Mouse (Mus musculus): ENCODE measurements at regions not wholly inside any gene's neighbourhood (a gene's known extent, or its start where the extent isn't known, plus 50 kb on each side); places are given as distances from the start of the nearest gene placed in this dataset.

DNA sequence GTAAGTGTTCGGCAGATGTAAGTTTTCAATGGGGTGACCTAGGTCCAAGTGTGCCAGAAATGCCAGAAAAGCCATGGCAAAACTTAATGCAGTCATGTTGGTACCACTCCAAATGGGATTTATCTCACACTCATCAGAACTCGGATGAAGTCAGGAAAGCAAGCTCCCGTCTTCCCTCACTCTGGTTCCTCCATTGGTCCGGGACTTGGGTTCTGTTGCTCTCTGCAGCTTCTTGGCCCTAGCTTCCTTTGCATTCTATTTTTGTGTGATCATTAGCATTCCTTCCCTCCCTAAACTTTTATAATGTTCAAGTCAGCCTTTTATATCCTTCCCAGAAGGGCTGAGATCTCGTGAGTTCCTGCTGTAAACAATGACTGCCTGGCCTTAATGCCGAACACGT, 85.9 kb upstream of the Twist2 start:
- H3K36me3 ChIP-seq (replicated peaks in 1 of 2; ENCODE audit: control insufficient read depth in 1 of 2, insufficient read depth in 1 of 2, low read length in 1 of 2) = no peaks in the 10 kb centered on the region
- no peak overlapping the region for H3K4me2 ChIP-seq (ENCODE audit: insufficient read depth, low read depth, poor library complexity, severe bottlenecking)
- DNase-seq (ENCODE audit: extremely low read depth) = no peak
- peaks cover 55% of the 10 kb centered on the region for H3K27me3 ChIP-seq (replicated peaks)
- H3K9me3 ChIP-seq (replicated peaks; ENCODE audit: low read length) = no peaks in the 10 kb centered on the region
- no peaks in the 10 kb centered on the region for H3K4me1 ChIP-seq (ENCODE audit: control insufficient read depth in 1 of 2, insufficient read depth in 2 of 2)
- in situ Hi-C loops (cut with MboI; ENCODE audit: low pct_ligation_motif_present, low pct_unique_long_range_greater_than_20kb, low sequenced_read_pairs) (no loop called here), dilution Hi-C loops (cut with MboI; ENCODE audit: extremely low pct_ligation_motif_present, extremely low pct_unique_long_range_greater_than_20kb, low sequenced_read_pairs) (no loop called here)
- no peak for TF ChIP-seq POLR2AphosphoS2 (IDR thresholded peaks at IDR 0.05; ENCODE audit: low read depth, low read length)
- no peak for TF ChIP-seq MAFK (IDR thresholded peaks at IDR 0.05; ENCODE audit: insufficient replicate concordance, low read length)
- TF ChIP-seq BHLHE40 (IDR thresholded peaks at IDR 0.05; ENCODE audit: low read depth, low read length) = no peak
- TF ChIP-seq JUN (IDR thresholded peaks at IDR 0.05; ENCODE audit: insufficient read depth, low read depth, low read length) = no peak
- TF ChIP-seq HCFC1 (IDR thresholded peaks at IDR 0.05; ENCODE audit: low read depth, low read length) = no peak
- TF ChIP-seq UBTF (IDR thresholded peaks at IDR 0.05; ENCODE audit: low read depth, low read length) = no peak
- TF ChIP-seq TBP (conservative IDR thresholded peaks at IDR 0.05; ENCODE audit: low read depth, low read length) = no peak
- TF ChIP-seq KAT2A (IDR thresholded peaks at IDR 0.05; ENCODE audit: insufficient replicate concordance, low read length) = no peak
- no peak for TF ChIP-seq MAX (IDR thresholded peaks at IDR 0.05; ENCODE audit: low read length)
- no peak for TF ChIP-seq SIN3A (IDR thresholded peaks at IDR 0.05; ENCODE audit: low read length)
- TF ChIP-seq IRF4 (IDR thresholded peaks at IDR 0.05; ENCODE audit: low read depth, low read length) = no peak
- TF ChIP-seq MEF2A (IDR thresholded peaks at IDR 0.05; ENCODE audit: borderline replicate concordance, low read depth, low read length) = no peak
- no peak for TF ChIP-seq NRF1 (IDR thresholded peaks at IDR 0.05; ENCODE audit: low read depth, low read length)
- H3K27ac ChIP-seq (ENCODE audit: insufficient read depth, low read depth) = no peak overlapping the region
- no peak overlapping the region for H3K4me3 ChIP-seq (replicated peaks in 1 of 3; ENCODE audit: low read depth in 2 of 3, low read length in 2 of 3, poor library complexity in 1 of 3)
- H3K9ac ChIP-seq (ENCODE audit: insufficient read depth, low read depth) = no peak overlapping the region
- no peaks in the 10 kb centered on the region for H3K79me2 ChIP-seq (replicated peaks; ENCODE audit: control insufficient read depth, extremely low read depth, insufficient read depth, poor library complexity, severe bottlenecking)

GRCm38 (mm10) chr1:91715791-91716190, 85.5 kb upstream of the Twist2 start:
- no peaks in the 10 kb centered on the region for H3K36me3 ChIP-seq (replicated peaks in 1 of 2; ENCODE audit: control insufficient read depth in 1 of 2, insufficient read depth in 1 of 2, low read length in 1 of 2)
- no peak for DNase-seq (ENCODE audit: extremely low read depth)
- no peak overlapping the region for H3K4me2 ChIP-seq (ENCODE audit: insufficient read depth, low read depth, poor library complexity, severe bottlenecking)
- no peaks in the 10 kb centered on the region for H3K9me3 ChIP-seq (replicated peaks; ENCODE audit: low read length)
- in situ Hi-C loops (cut with MboI; ENCODE audit: low pct_ligation_motif_present, low pct_unique_long_range_greater_than_20kb, low sequenced_read_pairs) (no loop called here), dilution Hi-C loops (cut with MboI; ENCODE audit: extremely low pct_ligation_motif_present, extremely low pct_unique_long_range_greater_than_20kb, low sequenced_read_pairs) (no loop called here)
- TF ChIP-seq HCFC1 (IDR thresholded peaks at IDR 0.05; ENCODE audit: low read depth, low read length) (no peak), ZMIZ1 (IDR thresholded peaks at IDR 0.05; ENCODE audit: low read depth, low read length) (no peak), CHD2 (IDR thresholded peaks at IDR 0.05; ENCODE audit: low read length) (no peak), ELF1 (IDR thresholded peaks at IDR 0.05; ENCODE audit: low read depth, low read length) (no peak), MYC (IDR thresholded peaks at IDR 0.05; ENCODE audit: low read depth, low read length) (no peak)
- no peak overlapping the region for H3K27ac ChIP-seq (ENCODE audit: insufficient read depth, low read depth)
- H3K27me3 ChIP-seq (replicated peaks) = peaks cover 51% of the 10 kb centered on the region
- no peaks in the 10 kb centered on the region for H3K4me1 ChIP-seq (ENCODE audit: control insufficient read depth in 1 of 2, insufficient read depth in 2 of 2)
- no peak overlapping the region for H3K4me3 ChIP-seq (replicated peaks in 1 of 3; ENCODE audit: low read depth in 2 of 3, low read length in 2 of 3, poor library complexity in 1 of 3)
- H3K9ac ChIP-seq (ENCODE audit: insufficient read depth, low read depth) = no peak overlapping the region
- H3K79me2 ChIP-seq (replicated peaks; ENCODE audit: control insufficient read depth, extremely low read depth, insufficient read depth, poor library complexity, severe bottlenecking) = no peaks in the 10 kb centered on the region

Measured in CH12.LX (cell line).